Mouse (Mus musculus) midbrain, embryonic 12.5 days (tissue): Measurements from ENCODE around the gene Hs6st1. TPM values are rescaled to one million over a fixed set of nuclear protein-coding genes. Genes with fewer than 3 reads are reported as not detected.
"Not testable (repeated sequence)": the region's sequence is repeated elsewhere in the genome, so short reads cannot be mapped to it uniquely, and the experiment has no call there.

Source experiments
- ATAC-seq: fragments of 200-750 bp; cut with Nextera tagmentation; 2 replicates; pipeline ENCODE4 v1.8.0; 2017; ENCODE audit warnings: low read depth, moderate TSS enrichment, moderate library complexity; ENCODE audit not compliant: low FRiP score
- H3K27ac ChIP-seq: fragments of 300-500 bp; sonication (generic); replicated peaks from 2 replicates; pipeline ENCODE4 v1.5.1; 2016; ENCODE audit warnings: mild to moderate bottlenecking
- H3K27me3 ChIP-seq: fragments of 300-500 bp; sonication (generic); 2 replicates; pipeline ENCODE4 v1.6.1; 2016; ENCODE audit warnings: mild to moderate bottlenecking
- H3K36me3 ChIP-seq: fragments of 300-500 bp; sonication (generic); 2 replicates; pipeline ENCODE4 v1.6.1; 2016
- H3K4me1 ChIP-seq: fragments of 300-500 bp; sonication (generic); 2 replicates; pipeline ENCODE4 v1.6.1; 2016
- H3K4me2 ChIP-seq: fragments of 300-500 bp; sonication (generic); replicated peaks from 2 replicates; pipeline ENCODE4 v1.6.1; 2016; ENCODE audit warnings: mild to moderate bottlenecking, moderate library complexity
- H3K4me3 ChIP-seq: fragments of 300-500 bp; sonication (generic); 2 replicates; pipeline ENCODE4 v1.5.1; 2016; ENCODE audit warnings: mild to moderate bottlenecking
- H3K9ac ChIP-seq: fragments of 300-500 bp; sonication (generic); replicated peaks from 2 replicates; pipeline ENCODE4 v1.6.1; 2016; ENCODE audit warnings: mild to moderate bottlenecking, moderate library complexity
- H3K9me3 ChIP-seq: fragments of 300-500 bp; sonication (generic); 2 replicates; pipeline ENCODE4 v1.6.1; 2016; ENCODE audit warnings: mild to moderate bottlenecking
- WGBS: fragments of 180-500 bp; shearing (Covaris S2); methylation state at CpG from one replicate; pipeline ENCODE4 v1.1.7; 2016; 5-methylcytosine and 5-hydroxymethylcytosine counted together
- polyA plus RNA-seq: library from polyadenylated mRNA; unstranded; fragments of >200 nt; fragmentation: Nextera tagmentation; extraction: Ambion mirVana; gene quantifications from 2 replicates; pipeline ENCODE4 v1.2.1, GENCODE M21; 2016

The Hs6st1 gene
- polyA plus RNA-seq = 10.8 and 11.8 TPM in 2 replicates

- H3K4me3 ChIP-seq = peak within 1 kb of the TSS; percentile 81
- H3K4me1 ChIP-seq = peaks cover 73% of the 10 kb centered on the region
- peak; percentile 90 for ATAC-seq
- WGBS = under 1% methylated on average over 31 of the region's 55 CpGs
- H3K27me3 ChIP-seq = peaks cover 18% of the 10 kb centered on the region
- H3K27ac ChIP-seq = peak within 1 kb of the TSS; percentile 76
- peak within 1 kb of the TSS; percentile 84 for H3K9ac ChIP-seq
- H3K9me3 ChIP-seq = no peaks in the 10 kb centered on the region
- H3K36me3 ChIP-seq = no peaks in the 10 kb centered on the region
- H3K4me2 ChIP-seq = peak within 1 kb of the TSS; percentile 97
Observed at GRCm38 (mm10) chr1:36068076-36068475, at the start of gene Hs6st1. TSS of gene Hs6st1 (plus strand) at chr1:36068400.

GRCm38 (mm10) chr1:36018617-36019016 lies 49.6 kb upstream of the Hs6st1 start:
- WGBS = 85% methylated on average over 4 of the region's 4 CpGs
- Histone ChIP-seq H3K9ac (no peak overlapping the region), H3K36me3 (no peaks in the 10 kb centered on the region), H3K27me3 (no peaks in the 10 kb centered on the region), H3K4me2 (no peak overlapping the region), H3K27ac (no peak overlapping the region), H3K4me3 (no peak overlapping the region), H3K4me1 (peaks cover 14% of the 10 kb centered on the region), H3K9me3 (no peaks in the 10 kb centered on the region)
- no peak for ATAC-seq

- Histone ChIP-seq H3K27me3 (no peaks in the 10 kb centered on the region), H3K9me3 (no peaks in the 10 kb centered on the region), H3K9ac (no peak overlapping the region), H3K4me3 (no peak overlapping the region), H3K27ac (no peak overlapping the region), H3K36me3 (no peaks in the 10 kb centered on the region), H3K4me2 (no peak overlapping the region), H3K4me1 (peaks cover 14% of the 10 kb centered on the region)
- ATAC-seq = no peak
- 87% methylated on average over 2 of the region's 2 CpGs for WGBS
Observed at GRCm38 (mm10) chr1:36019161-36019560, 49.0 kb upstream of the Hs6st1 start.

- Histone ChIP-seq H3K4me3 (no peak overlapping the region), H3K4me1 (peaks cover 14% of the 10 kb centered on the region), H3K9ac (no peak overlapping the region), H3K9me3 (no peaks in the 10 kb centered on the region), H3K36me3 (no peaks in the 10 kb centered on the region), H3K4me2 (no peak overlapping the region), H3K27ac (no peak overlapping the region), H3K27me3 (no peaks in the 10 kb centered on the region)
- 96% methylated on average over 4 of the region's 4 CpGs for WGBS
- no peak for ATAC-seq
Observed at GRCm38 (mm10) chr1:36020315-36020714, 47.9 kb upstream of the Hs6st1 start.

GRCm38 (mm10) chr1:36030421-36030821 lies 37.8 kb upstream of the Hs6st1 start:
- ATAC-seq = no peak
- H3K4me3 ChIP-seq = no peak overlapping the region

GRCm38 (mm10) chr1:36038769-36039168 lies 29.4 kb upstream of the Hs6st1 start:
- no peak for ATAC-seq
- H3K9me3 ChIP-seq = 0 out of 2 replicates have a peak, but pooled peaks cover 3% of the 10 kb centered on the region
- H3K36me3 ChIP-seq = no peaks in the 10 kb centered on the region

More at GRCm38 (mm10) chr1:36030421-36030821, 37.8 kb upstream of the Hs6st1 start:
- H3K4me1 ChIP-seq = no peaks in the 10 kb centered on the region
- WGBS = 74% methylated on average over 10 of the region's 10 CpGs
- H3K9ac ChIP-seq = no peak overlapping the region
- no peaks in the 10 kb centered on the region for H3K27me3 ChIP-seq
- no peaks in the 10 kb centered on the region for H3K36me3 ChIP-seq
- H3K27ac ChIP-seq = no peak overlapping the region
- no peak overlapping the region for H3K4me2 ChIP-seq
- no peaks in the 10 kb centered on the region for H3K9me3 ChIP-seq

GRCm38 (mm10) chr1:36042072-36042471 lies 26.1 kb upstream of the Hs6st1 start:
- Histone ChIP-seq H3K4me3 (no peak overlapping the region), H3K36me3 (no peaks in the 10 kb centered on the region), H3K4me2 (no peak overlapping the region), H3K4me1 (no peaks in the 10 kb centered on the region), H3K9me3 (0 out of 2 replicates have a peak, but pooled peaks cover 3% of the 10 kb centered on the region), H3K9ac (no peak overlapping the region), H3K27ac (no peak overlapping the region), H3K27me3 (no peaks in the 10 kb centered on the region)
- WGBS = 79% methylated on average over 3 of the region's 3 CpGs
- ATAC-seq = no peak

More at GRCm38 (mm10) chr1:36038769-36039168, 29.4 kb upstream of the Hs6st1 start:
- Histone ChIP-seq H3K4me1 (no peaks in the 10 kb centered on the region), H3K4me3 (no peak overlapping the region), H3K9ac (no peak overlapping the region), H3K27me3 (no peaks in the 10 kb centered on the region), H3K4me2 (no peak overlapping the region), H3K27ac (no peak overlapping the region)
- WGBS = 94% methylated on average over 8 of the region's 8 CpGs

- not testable (repeated sequence) for H3K4me3 ChIP-seq, ATAC-seq, H3K9ac ChIP-seq, H3K27ac ChIP-seq, H3K4me2 ChIP-seq, H3K9me3 ChIP-seq, H3K4me1 ChIP-seq, H3K36me3 ChIP-seq, H3K27me3 ChIP-seq
- WGBS = 98% methylated on average over 5 of the region's 5 CpGs
Observed at GRCm38 (mm10) chr1:36043793-36044192, 24.4 kb upstream of the Hs6st1 start.

GRCm38 (mm10) chr1:36044288-36044687 lies 23.9 kb upstream of the Hs6st1 start:
- no peaks in the 10 kb centered on the region for H3K36me3 ChIP-seq
- 0 out of 2 replicates have a peak, but pooled peaks cover 3% of the 10 kb centered on the region for H3K9me3 ChIP-seq
- H3K27ac ChIP-seq = no peak overlapping the region
- H3K27me3 ChIP-seq = no peaks in the 10 kb centered on the region
- H3K4me3 ChIP-seq = no peak overlapping the region
- 94% methylated on average over 4 of the region's 4 CpGs for WGBS
- H3K4me2 ChIP-seq = no peak overlapping the region
- ATAC-seq = no peak
- H3K4me1 ChIP-seq = no peaks in the 10 kb centered on the region
- H3K9ac ChIP-seq = no peak overlapping the region

GRCm38 (mm10) chr1:36052672-36053071 lies 15.5 kb upstream of the Hs6st1 start:
- H3K9ac ChIP-seq = no peak overlapping the region
- no peak overlapping the region for H3K4me3 ChIP-seq
- H3K4me1 ChIP-seq = no peaks in the 10 kb centered on the region
- H3K9me3 ChIP-seq = no peaks in the 10 kb centered on the region
- H3K4me2 ChIP-seq = no peak overlapping the region
- WGBS = 90% methylated on average over 5 of the region's 5 CpGs
- ATAC-seq = no peak
- no peaks in the 10 kb centered on the region for H3K36me3 ChIP-seq
- no peak overlapping the region for H3K27ac ChIP-seq
- H3K27me3 ChIP-seq = no peaks in the 10 kb centered on the region

GRCm38 (mm10) chr1:36053566-36053965 lies 14.6 kb upstream of the Hs6st1 start:
- H3K4me3 ChIP-seq = no peak overlapping the region
- no peaks in the 10 kb centered on the region for H3K27me3 ChIP-seq
- no peaks in the 10 kb centered on the region for H3K4me1 ChIP-seq
- H3K36me3 ChIP-seq = no peaks in the 10 kb centered on the region
- WGBS = 100% methylated on average over 2 of the region's 2 CpGs
- H3K27ac ChIP-seq = no peak overlapping the region
- ATAC-seq = no peak
- no peak overlapping the region for H3K9ac ChIP-seq
- H3K4me2 ChIP-seq = no peak overlapping the region
- H3K9me3 ChIP-seq = no peaks in the 10 kb centered on the region

GRCm38 (mm10) chr1:36054182-36054966 lies 13.8 kb upstream of the Hs6st1 start:
- H3K4me3 ChIP-seq = no peak overlapping the region
- H3K4me2 ChIP-seq = no peak overlapping the region
- no peaks in the 10 kb centered on the region for H3K4me1 ChIP-seq
- H3K9me3 ChIP-seq = no peaks in the 10 kb centered on the region
- no peaks in the 10 kb centered on the region for H3K27me3 ChIP-seq
- no peaks in the 10 kb centered on the region for H3K36me3 ChIP-seq
- no peak for ATAC-seq
- no peak overlapping the region for H3K9ac ChIP-seq
- H3K27ac ChIP-seq = no peak overlapping the region
- 87% methylated on average over 9 of the region's 9 CpGs for WGBS
